Mouse (Mus musculus) thymus, postnatal 0 days (tissue): ENCODE data around the gene Enpp1. TPM values are rescaled to one million over a fixed set of nuclear protein-coding genes. Genes with fewer than 3 reads are reported as not detected.

ENCODE experiments used
- DNase-seq: peaks from one replicate; pipeline ENCODE4 v3.0.0-alpha.2; 2015; ENCODE audit warnings: low spot score
- polyA plus RNA-seq: library from polyadenylated mRNA; unstranded; fragments of >200 nt; fragmentation: Nextera tagmentation; extraction: Ambion mirVana; gene quantifications from 2 replicates; pipeline ENCODE4 v1.2.1, GENCODE M21; 2015

Gene Enpp1
- 0.86 and 1.1 TPM in 2 replicates for polyA plus RNA-seq

GRCm38 (mm10) chr10:24711480-24712366 lies at the start of gene Enpp1:
TSS of gene Enpp1 (minus strand) at chr10:24712159.
- DNase-seq: peak; percentile 22

- no peak for DNase-seq
Measured at GRCm38 (mm10) chr10:24758326-24758915, 46.5 kb upstream of the Enpp1 start.

GRCm38 (mm10) chr10:24754874-24755540 lies 43.0 kb upstream of the Enpp1 start:
- no peak for DNase-seq

- DNase-seq: peak; percentile 73
Measured at GRCm38 (mm10) chr10:24754251-24754835, 42.4 kb upstream of the Enpp1 start.

GRCm38 (mm10) chr10:24753536-24754250 lies 41.7 kb upstream of the Enpp1 start:
- peak; percentile 3 for DNase-seq

- no peak for DNase-seq
Measured at GRCm38 (mm10) chr10:24742950-24743487, 31.1 kb upstream of the Enpp1 start.

- DNase-seq: no peak
Measured at GRCm38 (mm10) chr10:24741229-24742198, 29.6 kb upstream of the Enpp1 start.

GRCm38 (mm10) chr10:24739171-24739570 lies 27.2 kb upstream of the Enpp1 start:
- no peak for DNase-seq

GRCm38 (mm10) chr10:24738456-24738855 lies 26.5 kb upstream of the Enpp1 start:
- DNase-seq: no peak

- no peak for DNase-seq
Measured at GRCm38 (mm10) chr10:24735027-24735777, 23.2 kb upstream of the Enpp1 start.

GRCm38 (mm10) chr10:24727478-24727877 lies 15.5 kb upstream of the Enpp1 start:
- DNase-seq: no peak

- DNase-seq: no peak
Measured at GRCm38 (mm10) chr10:24725197-24725596, 13.2 kb upstream of the Enpp1 start.

GRCm38 (mm10) chr10:24721841-24722240 lies 9.9 kb upstream of the Enpp1 start:
- DNase-seq: no peak

- DNase-seq: no peak
Measured at GRCm38 (mm10) chr10:24719383-24719782, 7.4 kb upstream of the Enpp1 start.

- no peak for DNase-seq
Measured at GRCm38 (mm10) chr10:24718720-24719119, 6.8 kb upstream of the Enpp1 start.

GRCm38 (mm10) chr10:24718058-24718457 lies 6.1 kb upstream of the Enpp1 start:
- no peak for DNase-seq

GRCm38 (mm10) chr10:24716232-24716631 lies 4.3 kb upstream of the Enpp1 start:
- no peak for DNase-seq

- DNase-seq: no peak
Measured at GRCm38 (mm10) chr10:24712901-24713300, 942 bp upstream of the Enpp1 start.

GRCm38 (mm10) chr10:24712367-24712761 lies 405 bp upstream of the Enpp1 start:
- no peak for DNase-seq
